Mouse (Mus musculus): ENCODE results near the gene Dab1.

GRCm38 (mm10) chr4:104026834-104027233 lies 407.7 kb downstream of the Dab1 start:
- TF ChIP-seq CTCF (IDR thresholded peaks at IDR 0.05; ENCODE audit: control insufficient read depth, insufficient read depth, insufficient read length) (no peak), CEBPB (IDR thresholded peaks at IDR 0.05; ENCODE audit: low read depth) (no peak)
